8 mouse cellular contexts compared by ENCODE assay signal in the genomic region with DNA sequence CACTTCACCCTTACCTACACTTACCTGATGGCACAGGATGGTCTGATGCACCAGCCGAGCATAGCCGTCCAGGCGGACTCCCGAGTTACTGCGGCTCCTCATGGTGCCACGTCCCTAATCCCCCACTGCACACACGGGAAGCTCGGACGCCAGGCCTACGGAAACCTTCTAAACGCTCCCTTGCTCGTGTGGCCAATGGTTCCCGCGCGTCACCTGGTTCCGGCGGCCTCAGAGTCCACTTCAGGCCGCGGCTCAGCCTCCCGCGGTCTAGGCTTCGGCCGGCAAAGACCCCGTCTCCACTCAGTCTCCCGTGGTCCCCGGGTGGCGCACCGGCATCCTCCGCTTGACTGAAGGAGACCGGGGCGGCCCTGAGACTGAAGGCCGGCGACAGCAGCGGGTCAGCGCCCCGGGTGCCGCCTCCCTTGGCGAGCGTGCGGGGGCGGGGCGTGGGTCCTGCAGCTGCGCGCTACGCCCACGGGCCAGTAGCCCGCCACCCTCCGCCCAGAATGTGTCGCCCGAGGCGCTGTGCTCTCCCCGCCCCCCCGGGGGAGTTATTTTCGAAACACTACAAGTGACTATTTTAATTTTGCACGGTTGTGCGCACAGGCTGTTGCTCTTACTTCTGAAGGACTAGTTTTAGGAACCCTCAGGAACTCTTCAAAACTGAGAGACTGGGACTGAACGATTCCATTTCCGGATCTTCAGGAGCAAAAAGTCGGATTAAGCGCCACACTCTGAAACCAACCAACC. TPM values are rescaled to one million over a fixed set of nuclear protein-coding genes. Genes with fewer than 3 reads are reported as not detected.
A peak's percentile ranks its signal among the peaks of the same experiment; 100 is the strongest.
DNase-seq lines count a peak whose midpoint lies in the region; ATAC-seq lines count a peak whose summit lies in the region.

TSS of gene Phka1 (minus strand) at position 424 of the 750 bp plus-strand sequence.

- no peaks in the 10 kb centered on the region for H3K36me3 ChIP-seq in hindbrain, embryonic 14.5 days (replicated peaks; ENCODE audit: control insufficient read depth, insufficient read depth)

- peak within 1 kb of the TSS; percentile 50 for H3K4me2 ChIP-seq in hindbrain, embryonic 14.5 days (replicated peaks)

- peaks cover 16% of the 10 kb centered on the region for H3K27me3 ChIP-seq in hindbrain, embryonic 14.5 days (ENCODE audit: control insufficient read depth, insufficient read depth, low read length)

- peak; percentile 88 for ATAC-seq in hindbrain, embryonic 14.5 days (ENCODE audit: low FRiP score)

- peak within 1 kb of the TSS; percentile 51 for H3K4me3 ChIP-seq in hindbrain, embryonic 14.5 days (replicated peaks; ENCODE audit: low read length)

- H3K27ac ChIP-seq in hindbrain, embryonic 14.5 days, result no peak within 1 kb of the TSS

- peak within 1 kb of the TSS; percentile 61 for H3K9ac ChIP-seq in hindbrain, embryonic 14.5 days

- DNase-seq in NIH3T3 (ENCODE audit: low read depth), result peak; percentile 80
- DNase-seq in cerebellum, postnatal 25 days, result peak; percentile 66 to 76
- peak; percentile 16 to 38 for DNase-seq in frontal cortex, postnatal 25 days (ENCODE audit: low spot score in 2 of 2)
- DNase-seq in hindbrain, embryonic 14.5 days (ENCODE audit: low spot score), result peak; percentile 33
- peak; percentile 42 for DNase-seq in left cerebral cortex, adult 11 months (ENCODE audit: low spot score)
- DNase-seq in lung, postnatal 36 days, result peak; percentile 88
- DNase-seq in retina, postnatal 1 day, result peak; percentile 79
- peak; percentile 21 for DNase-seq in urinary bladder, postnatal 10 days (ENCODE audit: low spot score)

- H3K9me3 ChIP-seq in hindbrain, embryonic 14.5 days (ENCODE audit: control insufficient read depth, low read length), result no peaks in the 10 kb centered on the region

- WGBS in hindbrain, embryonic 14.5 days, result 26% methylated on average over 59 of the region's 60 CpGs

- H3K4me1 ChIP-seq in hindbrain, embryonic 14.5 days (replicated peaks; ENCODE audit: control insufficient read depth, insufficient read depth, low read length), result 0 out of 2 replicates have a peak, but pooled peaks cover 3% of the 10 kb centered on the region

RNA-seq across cellular contexts. Expression of gene Phka1, which starts in this region (rescaled TPM):
- polyA plus RNA-seq in hindbrain, embryonic 14.5 days (2014; fragmentation: Nextera tagmentation; extraction: Ambion mirVana), result 9.4 TPM in 2 replicates

Comparison
In these comparisons a context has a peak if more than half of its experiments do, and no peak if none do; other contexts are left out.
1. DNase-seq: peak in every context shown above with its lines; median percentile 88 in lung, postnatal 36 days; 80 in NIH3T3; 79 in retina, postnatal 1 day; 71 in cerebellum, postnatal 25 days; 42 in left cerebral cortex, adult 11 months; 33 in hindbrain, embryonic 14.5 days; 27 in frontal cortex, postnatal 25 days; 21 in urinary bladder, postnatal 10 days.